Mouse (Mus musculus): Measurements from ENCODE around the gene Cep55. TPM values are rescaled to one million over a fixed set of nuclear protein-coding genes. Genes with fewer than 3 reads are reported as not detected.

Cep55 gene
- total RNA-seq (2021), result 10 to 100 TPM in 1 of 2 experiments, 1 to 10 TPM in 1; 10.0 to 11.0 TPM
- long read RNA-seq, experiment 1, partial matches to known transcripts, result 0 of 6 reads
- long read RNA-seq, experiment 1, other reads (novel, unspliced or antisense), result 6 of 6 reads
- long read RNA-seq, experiment 2, partial matches to known transcripts, result 1 of 13 reads
- long read RNA-seq, experiment 2, other reads (novel, unspliced or antisense), result 11 of 13 reads

DNA sequence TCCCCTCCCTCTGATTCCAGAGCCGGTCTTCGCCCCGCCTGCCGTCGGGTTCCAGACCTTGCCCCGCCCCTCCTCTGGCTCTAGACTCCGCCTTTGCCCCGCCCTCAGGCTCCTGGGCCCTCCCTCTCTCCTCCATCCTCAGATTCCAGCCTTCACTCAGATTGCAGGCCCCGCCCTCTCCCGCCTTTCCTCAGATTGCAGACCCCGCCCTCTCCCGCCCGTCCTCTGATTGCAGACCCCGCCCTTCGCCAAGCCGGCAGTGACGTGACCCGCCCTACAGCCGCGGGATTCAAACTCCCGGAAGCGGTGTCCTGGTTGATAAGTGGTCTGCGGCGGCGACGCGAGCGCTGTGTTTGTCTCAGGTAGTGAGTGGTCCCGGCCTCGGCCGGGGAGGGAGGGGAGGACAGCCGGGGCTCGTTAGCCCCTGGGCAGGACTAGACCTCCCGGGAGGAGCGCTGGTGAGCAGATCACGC, at the start of gene Cep55:
Gene Cep55, plus strand, starts transcription at position 292 of the 473 bp plus-strand sequence.
- DNase-seq (ENCODE audit: low spot score in 2 of 2), result peak; percentile 72 to 89

DNA sequence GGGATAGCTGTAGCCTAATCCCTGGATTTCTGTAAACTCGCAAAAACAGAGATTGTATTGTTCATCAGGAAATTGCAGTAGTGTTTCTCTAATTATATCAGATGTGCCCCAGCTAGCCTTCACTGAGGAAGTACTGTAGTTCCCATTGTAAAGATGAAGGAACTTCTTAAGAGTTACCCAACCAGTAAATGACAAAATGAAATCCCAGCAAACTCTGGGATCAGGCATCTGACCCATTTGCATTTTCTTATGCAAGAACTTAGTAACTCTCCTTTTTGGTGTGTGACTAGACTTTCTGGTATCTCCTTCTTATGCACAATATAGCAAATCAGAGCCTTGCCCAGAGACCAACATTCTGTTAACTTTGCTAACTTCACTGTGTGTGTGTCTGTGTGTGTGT, 43.4 kb upstream of the Cep55 start:
- no peak for DNase-seq (ENCODE audit: low spot score in 2 of 2)

GRCm38 (mm10) chr19:38014443-38014842, 40.4 kb upstream of the Cep55 start:
- DNase-seq (ENCODE audit: low spot score in 2 of 2), result no peak

DNA sequence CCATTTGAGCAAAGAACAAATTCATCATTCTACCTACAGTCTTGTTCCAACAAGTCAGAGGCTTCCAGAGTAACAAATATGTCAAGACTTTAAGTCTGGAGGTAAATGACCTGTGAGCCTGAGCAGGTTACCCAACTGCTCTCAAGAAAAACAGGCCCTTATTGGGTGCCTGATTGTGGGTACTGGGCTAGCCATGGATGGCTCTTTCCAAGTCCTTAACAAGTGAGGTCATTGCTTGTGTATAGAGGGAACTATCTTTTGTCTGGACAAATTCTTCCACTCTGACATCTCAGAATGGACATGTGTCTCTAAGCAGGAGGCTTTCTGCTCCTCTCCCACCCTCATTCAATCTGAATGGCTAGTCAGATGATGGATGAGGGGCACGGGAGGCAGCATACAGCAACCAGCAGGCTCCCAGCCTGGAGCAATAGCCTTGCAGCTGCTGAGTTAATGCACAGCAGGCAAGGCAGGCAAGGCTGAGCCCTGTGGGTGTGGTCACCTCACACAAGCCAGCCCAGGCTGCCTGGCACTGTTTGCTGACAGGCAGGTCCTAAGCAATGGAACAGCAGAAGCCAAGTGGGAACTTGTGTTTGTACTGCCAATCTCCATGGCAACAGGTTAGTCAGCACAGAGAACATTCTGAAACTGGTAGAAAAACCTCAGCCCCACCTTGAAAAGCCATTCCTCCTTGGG, 39.5 kb upstream of the Cep55 start:
- peak in 1 of 2 experiments; percentile 24 for DNase-seq (ENCODE audit: low spot score in 2 of 2)

- no peak for DNase-seq (ENCODE audit: low spot score in 2 of 2)
These were observed 38.9 kb upstream of the Cep55 start for GRCm38 (mm10) chr19:38015873-38016254.

- DNase-seq (ENCODE audit: low spot score in 2 of 2), result no peak
These were observed 32.1 kb upstream of the Cep55 start for GRCm38 (mm10) chr19:38022710-38023109.

DNA sequence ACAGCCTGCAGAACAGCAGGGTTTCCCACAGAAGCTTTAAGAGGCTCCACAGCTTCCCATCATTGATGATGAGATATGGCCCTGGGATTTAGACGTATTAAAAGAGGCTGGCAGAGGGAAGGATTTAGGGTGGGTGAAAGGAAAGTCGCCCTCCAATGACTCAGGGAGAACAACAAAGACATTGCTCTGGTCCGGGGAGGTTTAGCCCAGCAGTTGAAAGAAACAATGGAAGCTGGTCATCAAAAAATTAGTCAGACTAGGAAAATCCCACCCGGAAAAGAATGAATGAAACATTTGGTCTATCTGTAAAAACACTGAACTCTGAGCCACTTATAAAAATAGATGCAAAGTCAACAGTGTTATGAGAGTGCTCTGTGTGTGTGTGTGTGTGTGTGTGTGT, 31.2 kb upstream of the Cep55 start:
- no peak for DNase-seq (ENCODE audit: low spot score in 2 of 2)

GRCm38 (mm10) chr19:38025254-38026041, 29.4 kb upstream of the Cep55 start:
- no peak for DNase-seq (ENCODE audit: low spot score in 2 of 2)

DNA sequence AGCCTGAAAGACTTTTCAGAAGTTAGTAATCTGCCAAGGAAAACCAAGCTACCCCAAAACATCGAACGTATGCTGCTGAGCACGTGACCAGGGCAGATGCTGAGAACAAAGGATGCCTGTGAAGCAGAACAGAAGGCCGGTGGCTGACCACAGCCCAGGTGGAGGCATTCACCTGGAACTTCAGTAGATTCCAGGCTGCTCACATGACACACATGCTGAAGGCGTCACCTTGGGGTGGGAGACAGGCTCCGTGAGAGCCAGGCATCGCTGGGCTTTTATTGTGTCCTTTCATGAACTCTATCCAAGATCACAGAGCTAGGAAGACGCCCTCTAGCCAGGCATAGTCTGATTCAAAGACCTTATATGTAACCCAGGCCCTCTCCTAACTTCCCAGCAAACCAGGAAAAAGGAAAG, 28.6 kb upstream of the Cep55 start:
- no peak for DNase-seq (ENCODE audit: low spot score in 2 of 2)

DNA sequence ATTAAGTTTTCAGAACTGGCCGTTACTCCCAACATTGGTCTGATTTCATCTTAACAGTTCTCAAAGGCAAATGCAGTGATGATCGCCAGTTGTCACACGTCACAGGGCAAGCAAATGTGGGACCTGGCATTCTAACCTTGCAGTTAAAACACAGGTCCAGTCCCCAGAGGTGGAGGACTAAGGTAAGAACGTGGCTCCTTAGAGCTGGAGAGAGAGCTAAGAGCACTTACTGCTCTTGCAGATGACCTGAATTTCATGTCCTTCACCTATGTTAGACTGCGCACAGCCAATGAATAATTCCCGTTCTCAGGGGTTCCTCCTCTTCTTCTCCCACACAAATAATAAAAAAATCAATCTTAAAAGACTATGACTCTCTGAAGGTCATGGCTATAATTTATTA, 27.4 kb upstream of the Cep55 start:
- DNase-seq (ENCODE audit: low spot score in 2 of 2), result no peak

GRCm38 (mm10) chr19:38027881-38028521, 26.8 kb upstream of the Cep55 start:
- no peak for DNase-seq (ENCODE audit: low spot score in 2 of 2)

GRCm38 (mm10) chr19:38029292-38029691, 25.5 kb upstream of the Cep55 start:
- no peak for DNase-seq (ENCODE audit: low spot score in 2 of 2)

DNA sequence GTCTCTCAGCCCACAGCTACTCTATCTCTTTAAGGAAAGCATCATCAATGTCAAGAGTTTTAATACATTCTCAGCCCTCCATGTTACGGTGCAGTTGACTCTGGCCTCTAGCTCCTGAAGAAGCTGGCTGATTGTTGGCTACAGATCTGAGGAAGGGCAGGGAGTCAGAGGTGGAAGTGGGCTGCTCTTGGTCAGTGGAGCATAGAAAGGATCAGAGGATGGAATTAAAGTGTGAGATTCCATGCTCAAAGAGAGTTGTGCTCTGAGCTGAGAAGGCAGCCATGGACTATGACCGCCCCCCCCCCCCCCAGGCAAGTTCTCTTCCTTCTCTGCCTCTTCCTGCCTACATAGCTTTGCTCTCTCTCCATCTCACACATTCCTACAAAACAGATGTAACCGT, 24.9 kb upstream of the Cep55 start:
- no peak for DNase-seq (ENCODE audit: low spot score in 2 of 2)

DNA sequence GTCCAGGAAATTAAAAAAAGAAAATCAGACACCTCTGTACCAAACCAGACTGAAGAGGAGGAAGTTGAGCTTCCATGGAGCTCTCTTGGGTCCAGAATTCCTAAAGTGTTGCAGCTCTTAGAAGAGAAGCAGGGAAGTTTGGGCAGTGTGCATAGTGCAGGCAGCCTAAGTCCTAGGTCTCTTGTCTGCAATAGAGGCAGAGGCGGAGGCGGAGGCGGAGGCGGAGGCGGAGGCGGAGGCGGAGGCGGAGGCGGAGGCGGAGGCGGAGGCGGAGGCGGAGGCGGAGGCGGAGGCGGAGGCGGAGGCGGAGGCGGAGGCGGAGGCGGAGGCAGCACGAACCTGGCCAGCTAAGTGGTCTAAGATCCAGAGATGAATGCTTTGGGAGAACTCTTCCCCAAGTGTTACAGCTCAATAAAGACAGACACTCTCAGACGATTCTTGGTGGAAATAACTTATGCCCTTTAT, 24.1 kb upstream of the Cep55 start:
- no peak for DNase-seq (ENCODE audit: low spot score in 2 of 2)

GRCm38 (mm10) chr19:38031144-38031543, 23.7 kb upstream of the Cep55 start:
- no peak for DNase-seq (ENCODE audit: low spot score in 2 of 2)

- no peak for DNase-seq (ENCODE audit: low spot score in 2 of 2)
These were observed 21.6 kb upstream of the Cep55 start for GRCm38 (mm10) chr19:38032993-38033734.

GRCm38 (mm10) chr19:38033735-38034057, 21.1 kb upstream of the Cep55 start:
- no peak for DNase-seq (ENCODE audit: low spot score in 2 of 2)

DNA sequence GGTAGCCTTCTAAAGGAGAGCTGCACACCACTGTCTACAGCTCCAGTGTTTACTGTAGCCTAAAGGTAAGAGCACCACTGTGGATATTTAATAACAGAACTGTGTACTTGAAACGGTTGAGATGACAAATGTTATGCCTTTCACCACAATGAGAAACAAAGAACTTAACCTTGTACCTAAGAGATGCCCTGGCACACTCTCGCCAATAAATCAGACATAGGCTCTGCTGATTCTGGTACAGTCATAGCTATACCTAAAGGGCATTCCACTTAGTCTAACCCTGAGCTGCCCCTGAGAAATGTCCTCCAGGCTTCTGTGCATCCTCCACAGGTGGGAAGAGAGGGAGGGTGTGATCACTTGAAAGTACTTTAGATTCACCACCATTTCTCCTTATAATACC, 20.1 kb upstream of the Cep55 start:
- DNase-seq (ENCODE audit: low spot score in 2 of 2), result no peak

GRCm38 (mm10) chr19:38035766-38036165, 19.0 kb upstream of the Cep55 start:
- DNase-seq (ENCODE audit: low spot score in 2 of 2), result no peak

DNA sequence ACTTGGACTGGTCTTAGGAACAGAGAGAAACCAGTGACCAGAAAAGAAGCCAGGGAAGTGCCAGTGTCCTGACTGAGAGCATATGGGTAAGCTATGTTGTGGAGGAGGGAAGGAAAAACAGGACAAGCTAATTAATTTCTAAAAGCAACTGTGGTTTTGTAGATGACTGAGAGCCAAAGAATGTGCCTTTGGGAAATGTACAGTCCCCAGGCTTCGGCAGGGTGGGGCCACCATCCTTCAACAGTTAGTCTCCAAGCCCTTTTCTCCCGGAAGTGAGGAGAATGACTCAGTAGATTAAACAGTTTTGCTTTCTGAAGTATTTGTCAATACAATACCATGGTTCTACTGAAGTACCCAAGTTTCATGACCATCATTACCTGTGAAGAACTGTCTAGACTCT, 16.5 kb upstream of the Cep55 start:
- DNase-seq (ENCODE audit: low spot score in 2 of 2), result no peak

DNA sequence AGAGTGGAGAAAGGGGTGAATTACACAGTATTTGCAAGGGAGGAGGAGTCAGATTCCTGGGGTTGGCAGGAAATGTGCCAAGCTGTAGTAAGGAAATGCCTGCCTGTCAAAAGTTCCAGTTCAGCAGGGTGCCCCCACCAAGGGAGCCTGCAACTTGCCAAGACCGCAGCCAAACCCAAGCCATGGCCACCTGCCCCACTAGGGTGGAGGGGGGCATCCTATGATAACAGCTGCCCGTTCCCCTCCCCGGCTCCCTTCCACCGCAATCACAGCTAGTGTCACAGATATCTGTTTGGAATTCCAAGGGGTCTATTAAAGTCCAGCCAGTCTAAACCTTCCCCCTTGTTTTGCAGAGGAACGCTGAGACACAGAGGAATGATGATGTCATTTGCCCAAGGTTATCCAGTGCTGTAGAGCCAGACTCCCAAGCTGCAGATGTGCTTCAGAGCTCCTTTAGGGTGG, 12.5 kb upstream of the Cep55 start:
- no peak for DNase-seq (ENCODE audit: low spot score in 2 of 2)
